Mouse (Mus musculus) lung, embryonic 15.5 days (tissue): ENCODE data around the gene Ctbp1. TPM values are rescaled to one million over a fixed set of nuclear protein-coding genes. Genes with fewer than 3 reads are reported as not detected.

Experiments
- ATAC-seq: fragments of 200-750 bp; cut with Nextera tagmentation; 2 replicates; pipeline ENCODE4 v1.8.0; 2017; ENCODE audit warnings: moderate number of reproducible peaks, borderline replicate concordance; ENCODE audit not compliant: low FRiP score, low TSS enrichment; ENCODE audit errors: extremely low read depth
- H3K27ac ChIP-seq: fragments of 300-500 bp; sonication (generic); 2 replicates; pipeline ENCODE4 v1.5.1; 2015; ENCODE audit warnings: moderate library complexity, mild to moderate bottlenecking, inconsistent platforms
- H3K27me3 ChIP-seq: fragments of 300-500 bp; sonication (generic); 2 replicates; pipeline ENCODE4 v1.6.1; 2015; ENCODE audit warnings: inconsistent platforms
- H3K36me3 ChIP-seq: fragments of 300-500 bp; sonication (generic); 2 replicates; pipeline ENCODE4 v1.6.1; 2015; ENCODE audit warnings: inconsistent platforms
- H3K4me1 ChIP-seq: fragments of 300-500 bp; sonication (generic); 2 replicates; pipeline ENCODE4 v1.6.1; 2015; ENCODE audit warnings: inconsistent platforms
- H3K4me2 ChIP-seq: fragments of 300-500 bp; sonication (generic); 2 replicates; pipeline ENCODE4 v1.6.1; 2015; ENCODE audit warnings: inconsistent platforms, mild to moderate bottlenecking, moderate library complexity
- H3K4me3 ChIP-seq: fragments of 300-500 bp; sonication (generic); 2 replicates; pipeline ENCODE4 v1.5.1; 2015; ENCODE audit warnings: mild to moderate bottlenecking, inconsistent platforms
- H3K9ac ChIP-seq: fragments of 300-500 bp; sonication (generic); 2 replicates; pipeline ENCODE4 v1.6.1; 2015; ENCODE audit warnings: inconsistent platforms
- H3K9me3 ChIP-seq: fragments of 300-500 bp; sonication (generic); 2 replicates; pipeline ENCODE4 v1.6.1; 2016; ENCODE audit warnings: inconsistent platforms
- WGBS: fragments of 180-500 bp; shearing (Covaris S2); methylation state at CpG from one replicate; pipeline ENCODE4 v1.1.7; 2015; 5-methylcytosine and 5-hydroxymethylcytosine counted together
- polyA plus RNA-seq: library from polyadenylated mRNA; unstranded; fragments of >200 nt; fragmentation: Nextera tagmentation; extraction: Ambion mirVana; gene quantifications from 2 replicates; pipeline ENCODE4 v1.2.1, GENCODE M21; 2015

The Ctbp1 gene
- polyA plus RNA-seq, 1 experiment from 2014 or later = 351 TPM

- Histone ChIP-seq H3K9ac (no peak overlapping the region), H3K4me2 (no peak overlapping the region), H3K9me3 (no peaks in the 10 kb centered on the region), H3K27ac (no peak overlapping the region), H3K27me3 (no peaks in the 10 kb centered on the region), H3K4me1 (peaks cover 67% of the 10 kb centered on the region), H3K36me3 (no peaks in the 10 kb centered on the region), H3K4me3 (no peak overlapping the region)
- WGBS = 75% methylated on average over 10 of the region's 10 CpGs
- ATAC-seq = no peak
These were observed 54.3 kb downstream of the Ctbp1 start for GRCm38 (mm10) chr5:33220350-33221044.

- Histone ChIP-seq H3K9ac (no peak overlapping the region), H3K9me3 (no peaks in the 10 kb centered on the region), H3K27me3 (no peaks in the 10 kb centered on the region), H3K4me1 (peaks cover 64% of the 10 kb centered on the region), H3K4me3 (no peak overlapping the region), H3K4me2 (no peak overlapping the region), H3K36me3 (no peaks in the 10 kb centered on the region), H3K27ac (no peak overlapping the region)
- WGBS = 92% methylated on average over 4 of the region's 4 CpGs
- no peak for ATAC-seq
These were observed 55.0 kb downstream of the Ctbp1 start for GRCm38 (mm10) chr5:33219831-33220230.

- Histone ChIP-seq H3K4me3 (no peak overlapping the region), H3K4me2 (no peak overlapping the region), H3K9ac (no peak overlapping the region), H3K27ac (peak overlapping the region; percentile 86), H3K36me3 (no peaks in the 10 kb centered on the region), H3K4me1 (peaks cover 57% of the 10 kb centered on the region), H3K9me3 (no peaks in the 10 kb centered on the region), H3K27me3 (no peaks in the 10 kb centered on the region)
- ATAC-seq = peak; percentile 9; the same call in 1 of the 2 replicates
- 55% methylated on average over 20 of the region's 20 CpGs for WGBS
These were observed 55.9 kb downstream of the Ctbp1 start for GRCm38 (mm10) chr5:33218746-33219449.

GRCm38 (mm10) chr5:33218081-33218480 lies 56.7 kb downstream of the Ctbp1 start, which contains the start of gene Spon2:
Gene Spon2 (minus strand): TSS chr5:33218455.
- peak within 1 kb of the TSS; percentile 22; the same call in 1 of the 2 replicates for H3K9ac ChIP-seq
- no peaks in the 10 kb centered on the region for H3K9me3 ChIP-seq
- no peaks in the 10 kb centered on the region for H3K27me3 ChIP-seq
- 17% methylated on average over 5 of the region's 5 CpGs for WGBS
- H3K4me1 ChIP-seq = peaks cover 56% of the 10 kb centered on the region
- H3K36me3 ChIP-seq = no peaks in the 10 kb centered on the region
- H3K4me3 ChIP-seq = peak within 1 kb of the TSS; percentile 14
- peak; percentile 65 for ATAC-seq
- H3K4me2 ChIP-seq = peak within 1 kb of the TSS; percentile 45
- H3K27ac ChIP-seq = peak within 1 kb of the TSS; percentile 86

- Histone ChIP-seq H3K27me3 (no peaks in the 10 kb centered on the region), H3K27ac (peak overlapping the region; percentile 86), H3K36me3 (no peaks in the 10 kb centered on the region), H3K9me3 (no peaks in the 10 kb centered on the region), H3K4me1 (peaks cover 52% of the 10 kb centered on the region), H3K4me2 (peak overlapping the region; percentile 45), H3K4me3 (peak overlapping the region; percentile 14), H3K9ac (peak overlapping the region; percentile 22; the same call in 1 of the 2 replicates)
- 36% methylated on average over 3 of the region's 3 CpGs for WGBS
- ATAC-seq = peak; percentile 40; the same call in 1 of the 2 replicates
These were observed 57.1 kb downstream of the Ctbp1 start for GRCm38 (mm10) chr5:33217663-33218062.

- H3K27me3 ChIP-seq = no peaks in the 10 kb centered on the region
- H3K9me3 ChIP-seq = no peaks in the 10 kb centered on the region
- H3K36me3 ChIP-seq = no peaks in the 10 kb centered on the region
- H3K9ac ChIP-seq = no peak overlapping the region
- H3K4me1 ChIP-seq = peaks cover 34% of the 10 kb centered on the region
- no peak overlapping the region for H3K4me2 ChIP-seq
- H3K4me3 ChIP-seq = no peak overlapping the region
- H3K27ac ChIP-seq = no peak overlapping the region
- WGBS = 64% methylated on average over 4 of the region's 4 CpGs
- ATAC-seq = no peak
These were observed 60.1 kb downstream of the Ctbp1 start for GRCm38 (mm10) chr5:33214723-33215122.

- Histone ChIP-seq H3K4me2 (no peak overlapping the region), H3K36me3 (no peaks in the 10 kb centered on the region), H3K27ac (no peak overlapping the region), H3K9me3 (no peaks in the 10 kb centered on the region), H3K27me3 (no peaks in the 10 kb centered on the region), H3K4me3 (no peak overlapping the region), H3K4me1 (peaks cover 1% of the 10 kb centered on the region; the same call in 1 of the 2 replicates), H3K9ac (no peak overlapping the region)
- 71% methylated on average over 5 of the region's 5 CpGs for WGBS
- no peak for ATAC-seq
These were observed 63.5 kb downstream of the Ctbp1 start for GRCm38 (mm10) chr5:33211254-33211653.

GRCm38 (mm10) chr5:33210515-33210914 lies 64.3 kb downstream of the Ctbp1 start:
- WGBS = 84% methylated on average over 3 of the region's 3 CpGs
- H3K4me2 ChIP-seq = no peak overlapping the region
- H3K27me3 ChIP-seq = no peaks in the 10 kb centered on the region
- H3K9ac ChIP-seq = no peak overlapping the region
- H3K9me3 ChIP-seq = no peaks in the 10 kb centered on the region
- no peak overlapping the region for H3K4me3 ChIP-seq
- H3K36me3 ChIP-seq = no peaks in the 10 kb centered on the region
- no peak overlapping the region for H3K27ac ChIP-seq
- no peaks in the 10 kb centered on the region for H3K4me1 ChIP-seq
- ATAC-seq = no peak

GRCm38 (mm10) chr5:33208533-33209245 lies 66.1 kb downstream of the Ctbp1 start:
- no peak overlapping the region for H3K9ac ChIP-seq
- 46% methylated on average over 14 of the region's 14 CpGs for WGBS
- H3K27me3 ChIP-seq = no peaks in the 10 kb centered on the region
- H3K4me2 ChIP-seq = no peak overlapping the region
- H3K4me1 ChIP-seq = no peaks in the 10 kb centered on the region
- ATAC-seq = no peak
- H3K4me3 ChIP-seq = no peak overlapping the region
- no peak overlapping the region for H3K27ac ChIP-seq
- no peaks in the 10 kb centered on the region for H3K9me3 ChIP-seq
- no peaks in the 10 kb centered on the region for H3K36me3 ChIP-seq

- no peak for ATAC-seq
- 41% methylated on average over 9 of the region's 9 CpGs for WGBS
These were observed 67.7 kb downstream of the Ctbp1 start for GRCm38 (mm10) chr5:33207136-33207535.

GRCm38 (mm10) chr5:33206328-33206727 lies 68.5 kb downstream of the Ctbp1 start:
- Histone ChIP-seq H3K36me3 (no peaks in the 10 kb centered on the region), H3K27ac (no peak overlapping the region), H3K4me3 (no peak overlapping the region), H3K4me1 (no peaks in the 10 kb centered on the region), H3K9me3 (no peaks in the 10 kb centered on the region), H3K4me2 (no peak overlapping the region), H3K27me3 (no peaks in the 10 kb centered on the region), H3K9ac (no peak overlapping the region)
- ATAC-seq = no peak
- WGBS = 79% methylated on average over 7 of the region's 7 CpGs

More at GRCm38 (mm10) chr5:33207136-33207535, 67.7 kb downstream of the Ctbp1 start:
- Histone ChIP-seq H3K4me1 (no peaks in the 10 kb centered on the region), H3K4me3 (no peak overlapping the region), H3K27me3 (no peaks in the 10 kb centered on the region), H3K9ac (0 out of 2 replicates have a peak overlapping the region, but pooled peaks have one; percentile 9), H3K27ac (no peak overlapping the region), H3K4me2 (no peak overlapping the region), H3K9me3 (no peaks in the 10 kb centered on the region), H3K36me3 (no peaks in the 10 kb centered on the region)
